Mouse (Mus musculus): ENCODE data around the gene Vdr.
"Not testable (repeated sequence)": the region's sequence is repeated elsewhere in the genome, so short reads cannot be mapped to it uniquely, and the experiment has no call there.

Vdr gene

GRCm38 (mm10) chr15:97880441-97880840 is 30.0 kb downstream of the Vdr start:
- no peak for DNase-seq (ENCODE audit: low spot score in 2 of 2)

DNA sequence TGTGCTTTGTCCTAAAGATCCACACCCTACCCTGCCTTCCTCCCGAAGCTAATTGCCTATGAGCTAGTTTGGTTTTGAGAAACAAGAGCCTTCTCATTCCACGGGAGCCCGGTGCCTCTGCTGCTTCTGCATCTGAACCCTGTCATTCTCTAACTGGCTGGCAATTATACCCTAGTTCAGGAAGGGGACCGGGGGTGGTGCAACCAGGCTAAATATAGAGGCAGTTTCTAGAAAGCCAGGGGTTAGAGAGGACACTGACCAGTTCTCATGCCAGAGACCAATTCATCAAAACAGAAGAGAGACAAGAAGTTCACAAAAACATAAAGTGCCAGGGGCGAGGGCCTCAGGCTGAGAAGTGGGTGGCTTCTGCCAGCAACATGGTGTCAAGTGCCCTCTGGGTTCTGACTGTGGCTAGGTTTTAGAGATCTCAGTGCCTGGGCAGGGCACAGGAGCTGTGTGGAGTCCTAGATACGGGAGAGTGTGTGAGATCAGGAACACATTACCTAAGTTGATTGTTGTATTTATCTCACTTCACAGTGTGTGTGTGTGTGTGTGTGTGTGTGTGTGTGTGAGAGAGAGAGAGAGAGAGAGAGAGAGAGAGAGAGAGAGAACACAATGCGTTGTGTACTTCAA is 31.6 kb downstream of the Vdr start:
- no peak for DNase-seq (ENCODE audit: low spot score in 2 of 2)

DNA sequence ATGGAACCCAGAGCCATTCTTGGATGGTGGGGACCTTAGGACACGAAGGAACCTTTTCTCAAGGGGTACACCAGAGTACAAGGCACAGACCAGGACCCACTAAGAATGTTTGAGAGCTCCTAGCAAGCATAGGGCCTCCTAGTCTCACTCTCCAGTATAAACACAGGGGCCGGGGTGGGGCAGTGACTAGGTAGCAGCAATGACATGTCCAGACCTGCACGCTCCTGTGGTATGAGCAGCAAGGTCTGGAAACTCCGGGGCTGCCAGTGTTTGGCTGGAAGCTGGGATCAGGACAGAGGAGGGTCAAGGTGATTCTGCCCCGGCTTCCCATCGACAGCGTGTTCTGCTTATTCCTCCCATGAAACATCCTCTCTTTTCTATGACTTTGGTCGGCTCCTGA is 34.6 kb downstream of the Vdr start:
- DNase-seq (ENCODE audit: low spot score in 2 of 2): no peak

- no peak for DNase-seq (ENCODE audit: low spot score in 2 of 2)
Observed at GRCm38 (mm10) chr15:97873717-97874116, 36.7 kb downstream of the Vdr start.

DNA sequence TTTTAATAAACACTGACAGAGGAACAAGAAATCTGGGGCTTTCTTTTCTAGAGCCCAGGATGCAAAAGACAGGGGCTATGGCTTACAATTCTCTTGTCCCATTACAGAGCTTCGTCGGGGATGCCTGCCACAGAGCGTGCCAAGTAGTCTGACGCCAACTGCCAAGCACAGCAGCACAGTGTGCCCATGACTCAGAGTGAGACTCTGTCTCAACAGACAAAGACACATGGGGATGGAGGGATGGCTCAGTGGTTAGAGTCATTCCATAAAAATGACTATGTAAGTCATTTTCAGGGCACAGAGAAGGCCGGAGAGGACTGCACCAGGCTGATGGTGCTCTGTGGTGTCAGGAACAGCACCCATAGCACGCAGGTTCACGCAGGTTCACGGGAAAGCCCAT is 38.3 kb downstream of the Vdr start:
- DNase-seq (ENCODE audit: low spot score in 2 of 2): no peak

DNA sequence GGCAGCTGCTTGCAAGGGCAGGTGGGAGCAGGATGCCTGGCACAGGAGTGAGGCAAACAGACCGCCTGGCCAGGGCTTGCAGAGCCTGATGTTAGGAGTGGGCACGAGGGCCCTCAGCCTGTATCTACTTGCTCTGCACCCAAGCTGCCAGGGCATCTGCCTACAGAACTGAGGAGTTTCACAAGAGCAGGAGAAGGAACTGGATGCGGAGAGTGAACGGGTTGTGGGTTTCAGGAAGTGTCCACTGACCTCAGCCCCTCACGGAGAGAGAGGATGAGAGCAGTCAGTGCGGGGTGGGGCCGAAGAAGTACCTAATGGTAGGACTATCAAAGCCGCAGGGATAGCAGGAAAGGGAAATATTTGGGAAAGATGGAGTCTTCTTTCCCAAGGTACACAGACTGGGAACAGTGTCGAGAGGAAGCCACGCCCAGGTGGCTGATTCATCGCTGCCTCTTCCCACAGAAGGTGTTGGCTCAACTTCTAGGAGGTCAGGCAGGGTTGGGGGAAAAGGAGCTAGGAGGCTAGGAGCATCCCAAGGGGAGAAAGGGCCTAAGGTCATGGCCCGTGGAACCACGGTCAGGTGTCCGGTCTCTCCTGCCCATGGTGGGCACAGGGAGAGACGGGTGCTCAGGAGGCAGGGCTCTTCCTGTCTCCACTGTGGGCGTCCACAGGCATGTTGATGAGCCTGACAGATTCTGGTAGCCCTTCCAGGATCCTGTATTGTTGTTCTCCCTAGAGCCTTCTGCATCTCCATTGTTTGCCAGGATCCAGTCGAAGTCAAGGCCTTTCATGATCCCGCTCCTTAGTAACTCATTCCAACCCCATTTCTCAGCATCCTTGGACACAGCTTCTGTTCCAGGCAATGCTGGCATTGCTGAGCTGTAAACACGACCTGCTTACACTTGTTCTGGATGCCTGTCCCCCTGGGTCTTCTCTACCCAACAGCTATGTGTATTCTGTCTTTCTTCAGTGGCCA is 39.1 kb downstream of the Vdr start:
- no peak for DNase-seq (ENCODE audit: low spot score in 2 of 2)

- not testable (repeated sequence) for DNase-seq (ENCODE audit: low spot score in 2 of 2)
Observed at GRCm38 (mm10) chr15:97870116-97870515, 40.3 kb downstream of the Vdr start.

- DNase-seq (ENCODE audit: low spot score in 2 of 2): no peak
Observed at GRCm38 (mm10) chr15:97868985-97869384, 41.4 kb downstream of the Vdr start.

DNA sequence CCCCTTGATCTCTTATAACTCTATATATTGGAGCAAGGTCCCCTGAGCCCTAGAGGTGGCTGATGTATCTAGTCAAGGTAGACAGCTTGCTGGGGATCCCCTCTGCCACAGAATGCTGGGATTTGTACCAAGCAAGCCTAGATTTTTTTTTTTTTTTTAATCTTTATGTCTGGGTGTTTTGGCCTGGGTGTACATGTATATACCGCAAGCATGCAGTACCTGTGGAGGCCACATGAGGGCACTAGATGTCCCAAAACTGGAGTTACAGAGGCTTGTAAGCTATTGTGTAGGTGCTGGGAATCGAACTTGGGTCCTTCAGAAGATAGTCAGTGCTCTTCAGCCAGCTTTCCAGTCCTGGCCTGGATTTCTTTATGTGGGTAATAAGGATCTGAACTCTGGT is 44.4 kb downstream of the Vdr start:
- no peak for DNase-seq (ENCODE audit: low spot score in 2 of 2)

GRCm38 (mm10) chr15:97865175-97865574 is 45.3 kb downstream of the Vdr start:
- DNase-seq (ENCODE audit: low spot score in 2 of 2): no peak

- no peak for DNase-seq (ENCODE audit: low spot score in 2 of 2)
Observed at GRCm38 (mm10) chr15:97864361-97865045, 45.9 kb downstream of the Vdr start.

DNA sequence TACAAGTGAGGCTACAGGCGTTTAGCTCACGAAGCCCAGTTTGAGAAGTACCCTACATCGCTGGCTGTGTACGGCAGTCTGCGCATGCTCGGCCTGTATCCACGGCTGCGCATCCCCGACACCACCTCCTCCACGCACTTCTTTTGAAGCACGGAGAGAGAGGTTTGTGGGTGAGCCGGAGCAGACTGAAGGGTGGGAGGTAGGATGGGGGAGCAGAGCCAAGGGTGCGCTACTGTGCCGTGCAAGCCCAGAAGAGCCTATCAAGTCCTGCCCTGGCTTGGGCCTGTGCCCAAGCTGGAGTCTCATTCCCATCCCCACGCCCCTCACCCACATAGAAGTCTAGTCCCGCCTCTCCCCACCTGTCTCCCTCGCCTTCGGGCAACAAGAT is 46.9 kb downstream of the Vdr start:
- DNase-seq (ENCODE audit: low spot score in 2 of 2): no peak

DNA sequence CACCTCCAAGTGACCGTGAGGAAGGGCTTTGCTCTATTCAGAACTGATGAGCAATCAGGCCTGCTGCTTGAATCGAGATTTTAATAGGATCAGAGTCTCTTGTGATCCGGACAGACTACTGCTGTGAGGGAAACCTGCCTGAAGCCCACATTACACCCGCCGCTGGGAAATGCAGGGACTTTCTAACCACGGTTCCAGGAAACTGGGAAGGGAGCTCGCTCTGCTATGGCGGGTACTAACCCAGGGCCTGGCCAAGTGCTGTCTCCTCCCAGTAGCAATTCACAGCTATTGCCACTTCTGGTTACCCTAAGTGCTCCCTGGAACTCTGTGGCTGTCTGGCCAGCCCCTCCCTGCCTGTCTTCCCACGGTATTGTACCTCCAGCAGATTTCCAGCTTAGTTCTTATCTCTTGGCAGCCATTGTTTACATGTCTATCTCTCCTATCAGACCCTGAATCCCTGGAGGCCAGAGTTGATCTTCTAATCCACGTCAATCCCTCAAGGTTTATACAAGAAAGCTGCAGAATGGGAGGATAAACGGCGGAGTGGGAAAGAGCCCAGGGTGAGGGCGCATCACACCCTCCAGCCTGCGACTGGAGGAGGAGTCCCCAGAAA is 47.4 kb downstream of the Vdr start:
- no peak for DNase-seq (ENCODE audit: low spot score in 2 of 2)

GRCm38 (mm10) chr15:97860353-97860752 is 50.1 kb downstream of the Vdr start:
- DNase-seq (ENCODE audit: low spot score in 2 of 2): no peak

- DNase-seq (ENCODE audit: low spot score in 2 of 2): no peak
Observed at GRCm38 (mm10) chr15:97858431-97858830, 52.0 kb downstream of the Vdr start.

GRCm38 (mm10) chr15:97854551-97854950 is 55.9 kb downstream of the Vdr start:
- DNase-seq (ENCODE audit: low spot score in 2 of 2): no peak

DNA sequence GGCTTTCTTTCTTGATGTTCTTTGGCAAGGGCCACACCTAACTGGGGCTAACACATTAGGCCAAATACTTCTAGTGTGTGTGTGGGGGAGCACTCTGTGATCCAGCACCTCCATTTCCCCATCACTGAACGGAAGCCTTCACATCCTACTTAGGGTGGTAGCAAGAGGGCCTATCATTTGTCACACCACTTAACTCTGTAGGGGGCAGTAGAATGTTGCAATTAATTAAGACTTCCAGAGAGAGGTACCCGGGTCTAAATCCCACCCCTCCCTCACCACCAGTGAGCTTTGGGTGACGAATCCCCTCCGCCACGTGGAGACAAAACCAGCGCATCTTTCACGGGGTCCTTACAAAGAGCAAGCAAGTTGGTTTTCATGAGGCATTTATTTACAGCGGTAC is 56.4 kb downstream of the Vdr start:
- DNase-seq (ENCODE audit: low spot score in 2 of 2): no peak

GRCm38 (mm10) chr15:97852291-97852690 is 58.1 kb downstream of the Vdr start:
- no peak for DNase-seq (ENCODE audit: low spot score in 2 of 2)

DNA sequence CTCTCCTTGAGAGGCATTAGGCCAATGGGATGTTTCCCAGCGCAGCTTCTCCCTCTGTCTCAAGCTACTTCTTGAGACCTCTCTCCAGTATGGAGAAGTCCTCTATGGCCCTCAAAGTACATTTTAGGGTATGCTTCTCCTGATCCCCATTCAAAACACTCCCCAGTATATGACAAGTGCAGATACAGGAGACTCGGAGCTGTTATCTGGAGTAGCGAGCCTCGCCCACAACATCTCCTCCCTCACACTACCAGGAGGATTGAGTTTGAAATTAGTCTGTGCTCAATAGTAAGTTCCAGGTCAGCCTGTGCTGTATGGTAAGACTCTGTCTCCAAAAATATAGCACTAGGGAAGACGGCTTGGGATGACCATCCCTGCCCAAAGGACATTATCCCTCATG is 59.4 kb downstream of the Vdr start:
- no peak for DNase-seq (ENCODE audit: low spot score in 2 of 2)

DNA sequence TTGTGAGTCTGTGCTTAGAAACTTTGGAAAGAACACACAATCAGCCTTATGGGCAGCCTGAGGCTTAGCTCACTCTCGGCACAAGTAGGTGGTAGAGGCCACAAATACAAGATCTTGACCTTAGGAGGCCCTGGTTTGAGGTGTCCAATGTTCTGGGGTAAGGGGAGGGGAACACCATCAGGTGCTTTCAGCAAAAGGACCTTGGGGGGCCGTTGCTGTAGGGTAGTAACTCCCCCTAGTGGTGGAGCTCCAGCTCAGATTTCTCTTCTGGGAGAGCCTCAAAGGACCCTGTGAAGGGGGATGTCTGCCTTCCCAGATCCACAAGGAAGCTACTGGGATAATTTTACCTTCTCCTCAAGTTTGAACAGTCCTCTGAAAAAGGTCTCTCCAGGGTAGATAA is 60.0 kb downstream of the Vdr start:
- DNase-seq (ENCODE audit: low spot score in 2 of 2): peak in 1 of 2 experiments; percentile 74

GRCm38 (mm10) chr15:97849116-97849911 is 61.1 kb downstream of the Vdr start:
- DNase-seq (ENCODE audit: low spot score in 2 of 2): peak; percentile 75 to 82
